Mouse (Mus musculus) CD4-positive, CD25-positive, alpha-beta regulatory T cell, adult 4 months (primary cell): ENCODE measurements around the gene Fkbp4. TPM values are rescaled to one million over a fixed set of nuclear protein-coding genes. Genes with fewer than 3 reads are reported as not detected.
"Not testable (repeated sequence)": the region's sequence is repeated elsewhere in the genome, so short reads cannot be mapped to it uniquely, and the experiment has no call there.

Experiments
- ATAC-seq: one replicate; pipeline ENCODE4 v1.8.0; 2017
- polyA plus RNA-seq, 2 experiments: library from polyadenylated mRNA; unstranded; fragments of 100-300 nt; shearing (Covaris generic); gene quantifications; one replicate each; pipeline ENCODE4 v1.2.1; 2017

Gene Fkbp4
- polyA plus RNA-seq, 2 experiments from 2014 or later = 70.3 to 74.6 TPM

GRCm38 (mm10) chr6:128389185-128389584, 49.3 kb downstream of the Fkbp4 start:
- ATAC-seq = no peak

GRCm38 (mm10) chr6:128385026-128385425, 53.5 kb downstream of the Fkbp4 start:
- ATAC-seq = no peak

GRCm38 (mm10) chr6:128383752-128384151, 54.7 kb downstream of the Fkbp4 start:
- ATAC-seq = no peak

GRCm38 (mm10) chr6:128381254-128381653, 57.2 kb downstream of the Fkbp4 start:
- no peak for ATAC-seq

- ATAC-seq = not testable (repeated sequence)
These were observed 57.8 kb downstream of the Fkbp4 start for GRCm38 (mm10) chr6:128380594-128381167.

Other genes with a start within 250 kb of the Fkbp4 start
- gene Tead4, start 137.9 kb downstream of the Fkbp4 start, polyA plus RNA-seq = not detected
- 1 to 10 TPM; 2.0 to 2.4 TPM for gene Tulp3, start 82.8 kb downstream of the Fkbp4 start, polyA plus RNA-seq
- gene Rhno1, start 75.8 kb downstream of the Fkbp4 start, polyA plus RNA-seq = 100 to 1,000 TPM in 1 of 2 experiments, 10 to 100 TPM in 1; 81.8 to 115 TPM
- gene Foxm1, start 75.7 kb downstream of the Fkbp4 start, polyA plus RNA-seq = 1 to 10 TPM; 1.5 to 1.9 TPM
- not detected for gene Tex52, start 63.2 kb downstream of the Fkbp4 start, polyA plus RNA-seq
- gene Gm44596, start 63.2 kb downstream of the Fkbp4 start, polyA plus RNA-seq = not detected
- 1 to 10 TPM; 1.5 to 2.2 TPM for gene Nrip2, start 39.4 kb downstream of the Fkbp4 start, polyA plus RNA-seq
- 10 to 100 TPM; 24.5 to 37.1 TPM for gene Itfg2, start 13.7 kb downstream of the Fkbp4 start, polyA plus RNA-seq
- gene Pzp, start 88.0 kb upstream of the Fkbp4 start, polyA plus RNA-seq = under 1 TPM in 1 of 2 experiments, not detected in 1; 0.27 TPM
- gene A2ml1, start 142.9 kb upstream of the Fkbp4 start, polyA plus RNA-seq = not detected
- gene Klrb1a, start 184.9 kb upstream of the Fkbp4 start, polyA plus RNA-seq = not detected
- gene Clec2h, start 223.7 kb upstream of the Fkbp4 start, polyA plus RNA-seq = not detected